Mouse (Mus musculus) neural tube, embryonic 15.5 days (tissue): ENCODE results near the gene Cadm1. TPM values are rescaled to one million over a fixed set of nuclear protein-coding genes. Genes with fewer than 3 reads are reported as not detected.

ENCODE experiments used
- ATAC-seq: fragments of 200-750 bp; cut with Nextera tagmentation; 2 replicates; pipeline ENCODE4 v1.8.0; 2017; ENCODE audit warnings: mild to moderate bottlenecking, moderate TSS enrichment, moderate library complexity; ENCODE audit not compliant: low FRiP score
- H3K27ac ChIP-seq: fragments of 300-500 bp; sonication (generic); replicated peaks from 2 replicates; pipeline ENCODE4 v1.5.1; 2015; ENCODE audit warnings: mild to moderate bottlenecking, inconsistent platforms
- H3K27me3 ChIP-seq: fragments of 300-500 bp; sonication (generic); replicated peaks from 2 replicates; pipeline ENCODE4 v1.6.1; 2015; ENCODE audit warnings: inconsistent platforms
- H3K36me3 ChIP-seq: fragments of 300-500 bp; sonication (generic); 2 replicates; pipeline ENCODE4 v1.6.1; 2015; ENCODE audit warnings: inconsistent platforms
- H3K4me1 ChIP-seq: fragments of 300-500 bp; sonication (generic); 2 replicates; pipeline ENCODE4 v1.6.1; 2015; ENCODE audit warnings: inconsistent platforms
- H3K4me2 ChIP-seq: fragments of 300-500 bp; sonication (generic); 2 replicates; pipeline ENCODE4 v1.6.1; 2015; ENCODE audit warnings: inconsistent platforms, mild to moderate bottlenecking, moderate library complexity
- H3K4me3 ChIP-seq: fragments of 300-500 bp; sonication (generic); replicated peaks from 2 replicates; pipeline ENCODE4 v1.5.1; 2015; ENCODE audit warnings: mild to moderate bottlenecking, inconsistent platforms
- H3K9ac ChIP-seq: fragments of 300-500 bp; sonication (generic); replicated peaks from 2 replicates; pipeline ENCODE4 v1.6.1; 2015; ENCODE audit warnings: mild to moderate bottlenecking, inconsistent platforms
- H3K9me3 ChIP-seq: fragments of 300-500 bp; sonication (generic); replicated peaks from 2 replicates; pipeline ENCODE4 v1.6.1; 2016; ENCODE audit warnings: inconsistent platforms
- WGBS: fragments of 180-500 bp; shearing (Covaris S2); methylation state at CpG from one replicate; pipeline ENCODE4 v1.1.7; 2015; ENCODE audit warnings: mixed read lengths; 5-methylcytosine and 5-hydroxymethylcytosine counted together
- polyA plus RNA-seq: library from polyadenylated mRNA; unstranded; fragments of >200 nt; fragmentation: Nextera tagmentation; extraction: Ambion mirVana; gene quantifications from 2 replicates; pipeline ENCODE4 v1.2.1, GENCODE M21; 2015

The Cadm1 gene
- polyA plus RNA-seq, 1 experiment from 2014 or later = 157 TPM

DNA sequence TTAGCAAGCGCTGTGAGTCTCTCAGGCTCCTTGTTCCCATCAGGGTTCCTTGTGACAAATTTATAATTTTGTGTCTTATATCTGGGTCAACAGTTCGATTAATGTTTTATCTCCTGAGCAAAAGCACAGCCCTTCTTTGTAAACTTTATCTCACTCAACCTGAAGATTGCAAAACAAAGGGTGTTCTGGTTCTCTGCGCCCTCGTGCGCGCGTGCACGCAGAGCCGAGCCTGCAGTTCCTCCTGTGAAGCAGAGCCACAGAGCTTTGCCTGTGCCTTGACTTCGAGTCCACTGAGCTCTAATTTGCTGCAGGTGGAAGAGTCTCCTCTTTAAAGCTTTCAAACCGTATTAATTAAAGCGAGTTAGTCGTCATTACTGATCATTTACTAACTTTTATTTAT lies 162.9 kb downstream of the Cadm1 start:
- no peak for ATAC-seq
- Histone ChIP-seq H3K4me2 (no peak overlapping the region), H3K4me1 (peaks cover 10% of the 10 kb centered on the region; the same call in 1 of the 2 replicates), H3K9me3 (no peaks in the 10 kb centered on the region), H3K27me3 (no peaks in the 10 kb centered on the region), H3K9ac (no peak overlapping the region), H3K4me3 (no peak overlapping the region), H3K27ac (no peak overlapping the region), H3K36me3 (no peaks in the 10 kb centered on the region)
- WGBS = 66% methylated on average over 13 of the region's 13 CpGs

DNA sequence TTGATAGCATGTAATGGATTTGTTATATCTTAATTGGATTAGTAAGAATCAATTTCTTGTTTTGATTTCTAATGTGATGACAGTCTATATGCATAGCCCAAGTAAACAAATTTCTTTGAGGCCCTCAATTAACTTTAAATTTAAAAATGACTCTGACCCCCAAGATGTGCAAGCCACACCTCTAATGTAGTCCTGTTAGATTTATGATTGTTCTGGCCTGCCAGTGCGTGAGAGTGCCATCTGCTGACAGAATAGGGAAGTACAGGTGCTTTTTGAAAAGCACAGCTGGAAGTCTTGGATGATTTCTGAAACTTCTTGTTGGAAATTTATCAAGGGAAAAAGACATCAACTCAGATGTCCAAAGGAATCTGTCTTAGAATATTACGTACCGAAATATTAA lies 169.1 kb downstream of the Cadm1 start:
- Histone ChIP-seq H3K27me3 (no peaks in the 10 kb centered on the region), H3K4me3 (no peak overlapping the region), H3K9ac (no peak overlapping the region), H3K36me3 (no peaks in the 10 kb centered on the region), H3K4me2 (no peak overlapping the region), H3K4me1 (no peaks in the 10 kb centered on the region), H3K27ac (no peak overlapping the region), H3K9me3 (no peaks in the 10 kb centered on the region)
- 59% methylated on average over 3 of the region's 3 CpGs for WGBS
- no peak for ATAC-seq

DNA sequence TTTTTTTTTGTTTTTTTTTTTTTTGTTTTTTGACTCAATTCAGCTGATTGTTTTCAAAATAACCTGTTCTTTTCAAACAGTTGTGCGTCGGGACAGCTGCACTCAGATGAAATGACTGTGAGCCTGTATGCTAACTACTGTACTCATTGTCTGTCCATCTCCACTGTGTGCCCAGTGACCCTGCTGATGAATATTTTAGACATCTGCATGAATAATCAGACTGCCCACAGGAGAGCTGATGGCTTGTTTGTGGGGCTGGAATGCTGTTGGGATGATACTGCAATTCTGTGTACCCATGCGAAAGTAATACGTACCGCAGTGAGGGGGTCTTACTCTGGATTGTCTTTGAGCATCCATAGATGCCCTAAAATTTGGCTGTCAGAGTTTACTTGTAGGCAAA lies 170.0 kb downstream of the Cadm1 start:
- Histone ChIP-seq H3K36me3 (no peaks in the 10 kb centered on the region), H3K4me3 (no peak overlapping the region), H3K9me3 (no peaks in the 10 kb centered on the region), H3K27ac (no peak overlapping the region), H3K4me1 (no peaks in the 10 kb centered on the region), H3K9ac (no peak overlapping the region), H3K27me3 (no peaks in the 10 kb centered on the region), H3K4me2 (no peak overlapping the region)
- WGBS = 78% methylated on average over 5 of the region's 5 CpGs
- ATAC-seq = no peak

DNA sequence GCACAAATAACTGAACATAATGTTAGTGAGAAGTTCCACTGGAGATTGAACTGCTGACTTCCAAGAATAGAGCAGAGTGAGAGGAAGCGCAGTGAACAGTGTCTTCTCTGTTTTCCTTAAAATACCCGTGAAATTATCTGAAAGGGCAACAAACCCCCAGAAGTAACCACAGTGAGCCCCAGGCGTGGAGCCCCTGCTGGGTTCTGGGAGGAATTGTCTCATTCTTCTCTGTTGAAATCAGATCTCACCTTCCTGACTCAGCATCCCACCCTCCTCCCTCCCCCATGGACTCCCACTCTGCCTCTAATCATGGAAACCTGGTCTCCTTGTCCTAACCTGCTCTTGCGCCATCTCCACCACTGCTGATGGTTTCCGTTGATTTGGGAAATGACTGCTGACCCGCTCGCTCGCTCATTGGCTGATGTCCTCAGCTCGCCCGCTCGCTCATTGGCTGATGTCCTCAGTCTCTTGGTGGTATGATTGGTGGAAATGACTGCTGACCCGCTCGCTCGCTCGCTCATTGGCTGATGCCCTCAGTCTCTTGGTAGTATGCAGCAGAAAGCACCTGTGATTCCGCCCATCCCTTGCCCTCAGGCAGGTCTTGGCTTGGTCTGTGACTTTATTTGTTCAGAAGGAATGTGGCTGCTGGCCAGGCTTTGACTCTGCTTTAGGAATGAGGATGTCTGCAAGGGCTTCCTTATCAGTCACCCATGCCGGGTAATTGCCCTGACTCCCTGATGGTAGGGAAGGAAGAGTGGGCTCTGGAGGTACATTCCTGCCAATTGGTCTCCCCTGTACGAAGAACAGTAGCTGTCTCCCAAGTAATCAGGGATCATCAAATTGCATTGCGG lies 173.3 kb downstream of the Cadm1 start:
- no peaks in the 10 kb centered on the region for H3K9me3 ChIP-seq
- peaks cover 16% of the 10 kb centered on the region for H3K4me1 ChIP-seq
- H3K4me2 ChIP-seq = no peak overlapping the region
- 88% methylated on average over 19 of the region's 19 CpGs for WGBS
- H3K4me3 ChIP-seq = no peak overlapping the region
- H3K27me3 ChIP-seq = no peaks in the 10 kb centered on the region
- H3K36me3 ChIP-seq = no peaks in the 10 kb centered on the region
- H3K9ac ChIP-seq = no peak overlapping the region
- H3K27ac ChIP-seq = no peak overlapping the region
- ATAC-seq = no peak

DNA sequence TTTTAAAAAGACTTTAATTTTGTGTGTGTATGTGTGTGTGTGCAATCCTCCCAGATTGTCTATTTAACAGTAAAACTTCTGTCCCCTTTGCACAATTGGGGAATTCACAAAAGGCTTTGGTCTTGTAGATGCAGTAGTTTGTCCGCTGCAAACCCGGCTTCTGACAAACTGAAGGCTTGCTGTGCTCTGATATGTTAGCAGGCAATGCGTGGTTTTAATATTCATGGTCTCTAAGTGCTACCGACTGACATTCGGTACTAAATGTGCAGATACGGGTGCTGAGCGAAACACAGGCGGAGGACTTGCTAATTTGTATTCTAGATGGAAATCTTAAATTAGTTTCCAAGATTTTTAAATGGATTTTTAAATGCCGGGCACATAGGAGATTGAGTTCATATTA lies 176.4 kb downstream of the Cadm1 start:
- Histone ChIP-seq H3K4me3 (no peak overlapping the region), H3K36me3 (no peaks in the 10 kb centered on the region), H3K4me2 (no peak overlapping the region), H3K27me3 (no peaks in the 10 kb centered on the region), H3K9me3 (no peaks in the 10 kb centered on the region), H3K9ac (no peak overlapping the region), H3K4me1 (peaks cover 26% of the 10 kb centered on the region), H3K27ac (no peak overlapping the region)
- WGBS = 37% methylated on average over 9 of the region's 9 CpGs
- ATAC-seq = no peak

DNA sequence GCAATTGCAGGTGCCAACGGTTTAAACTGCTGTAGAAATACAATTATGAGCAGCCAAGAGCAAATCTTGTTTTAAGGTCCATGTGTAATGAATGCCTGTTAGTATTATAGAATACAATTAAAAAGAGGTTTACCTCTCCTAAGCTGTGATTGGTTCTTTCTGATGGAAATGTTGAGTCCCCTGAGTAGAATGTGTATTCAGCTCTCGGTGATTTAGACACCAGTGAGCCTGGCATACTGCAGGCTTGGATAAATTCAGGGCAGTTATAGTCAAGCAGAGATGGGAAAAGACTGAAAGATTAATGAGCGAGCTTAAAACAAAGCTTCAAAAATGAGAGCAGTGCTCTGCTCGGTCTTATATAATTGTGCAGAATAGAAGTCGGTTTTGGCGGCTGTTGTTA lies 177.4 kb downstream of the Cadm1 start:
- ATAC-seq = no peak
- Histone ChIP-seq H3K4me1 (peaks cover 27% of the 10 kb centered on the region), H3K27ac (0 out of 2 replicates have a peak overlapping the region, but pooled peaks have one; percentile 3), H3K4me2 (no peak overlapping the region), H3K9ac (no peak overlapping the region), H3K36me3 (no peaks in the 10 kb centered on the region), H3K4me3 (no peak overlapping the region), H3K9me3 (no peaks in the 10 kb centered on the region), H3K27me3 (no peaks in the 10 kb centered on the region)
- WGBS = 43% methylated on average over 6 of the region's 6 CpGs

DNA sequence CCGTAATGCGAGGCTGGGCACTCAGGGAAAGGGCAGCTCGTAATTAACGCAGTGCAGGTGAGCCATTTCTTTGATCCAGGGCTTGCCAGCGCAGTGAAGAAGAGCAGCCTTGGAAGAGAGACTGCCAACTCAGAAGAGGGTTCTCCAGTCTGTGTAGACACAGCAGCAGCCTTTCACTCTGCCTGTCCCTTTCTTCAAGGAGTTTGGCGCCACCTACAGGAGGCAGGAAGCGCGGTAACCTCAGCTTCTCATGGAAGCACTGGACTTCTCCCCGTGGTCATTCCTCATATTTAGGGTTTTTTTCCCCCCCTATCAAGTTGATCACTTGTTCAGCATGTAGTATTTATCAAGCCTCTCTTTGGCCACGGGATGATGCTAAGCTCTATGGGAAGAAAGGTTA lies 178.3 kb downstream of the Cadm1 start:
- WGBS = 24% methylated on average over 10 of the region's 10 CpGs
- peak; percentile 50; the same call in 1 of the 2 replicates for ATAC-seq
- Histone ChIP-seq H3K27ac (peak overlapping the region; percentile 38; the same call in 1 of the 2 replicates), H3K9ac (no peak overlapping the region), H3K27me3 (no peaks in the 10 kb centered on the region), H3K4me3 (no peak overlapping the region), H3K4me1 (peaks cover 27% of the 10 kb centered on the region), H3K4me2 (peak overlapping the region; percentile 15; the same call in 1 of the 2 replicates), H3K36me3 (no peaks in the 10 kb centered on the region), H3K9me3 (no peaks in the 10 kb centered on the region)

DNA sequence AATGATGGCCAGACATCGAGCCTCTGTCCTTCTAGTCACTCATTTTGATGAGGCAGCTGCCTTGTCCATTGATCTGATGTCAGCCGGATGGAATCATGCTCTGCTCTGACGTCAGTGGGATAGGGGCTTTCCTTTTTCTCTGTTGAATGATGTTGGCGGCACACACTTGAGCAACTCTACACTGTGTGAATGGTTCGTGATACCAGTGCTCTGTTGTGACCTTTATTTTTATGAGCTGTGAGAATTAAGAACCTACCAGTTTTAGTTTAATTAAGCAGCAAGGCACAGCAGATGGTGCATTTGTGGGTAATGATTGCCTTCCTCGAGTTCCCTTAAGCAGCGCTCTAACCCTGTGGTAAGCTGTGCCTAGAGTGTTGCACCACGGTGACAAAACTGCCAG lies 181.0 kb downstream of the Cadm1 start:
- H3K27ac ChIP-seq = no peak overlapping the region
- no peaks in the 10 kb centered on the region for H3K36me3 ChIP-seq
- peaks cover 41% of the 10 kb centered on the region for H3K4me1 ChIP-seq
- WGBS = 44% methylated on average over 8 of the region's 8 CpGs
- no peaks in the 10 kb centered on the region for H3K27me3 ChIP-seq
- no peaks in the 10 kb centered on the region for H3K9me3 ChIP-seq
- no peak overlapping the region for H3K4me2 ChIP-seq
- H3K4me3 ChIP-seq = no peak overlapping the region
- ATAC-seq = no peak
- H3K9ac ChIP-seq = no peak overlapping the region

DNA sequence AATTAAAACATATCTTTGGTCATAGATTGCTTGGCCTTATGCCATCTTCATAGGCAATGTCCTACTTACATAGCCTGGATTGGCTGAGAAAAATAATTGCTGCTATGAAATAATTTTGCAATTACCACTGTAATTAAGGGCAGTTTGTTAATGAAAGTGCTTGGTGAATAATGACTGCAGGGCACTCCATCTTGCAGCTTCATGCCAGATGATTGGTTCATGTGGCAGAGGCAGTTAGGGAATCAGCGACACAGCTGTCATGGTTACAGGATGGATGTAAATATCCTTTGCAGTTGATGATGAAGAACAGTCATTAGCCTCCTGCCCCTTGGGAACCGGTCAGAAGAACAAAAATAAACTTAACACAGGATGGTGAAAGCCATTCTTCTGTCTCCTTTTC lies 184.6 kb downstream of the Cadm1 start:
- no peaks in the 10 kb centered on the region for H3K27me3 ChIP-seq
- H3K4me1 ChIP-seq = peaks cover 37% of the 10 kb centered on the region
- 0 out of 2 replicates have a peak overlapping the region, but pooled peaks have one; percentile 54 for H3K27ac ChIP-seq
- WGBS = 19% methylated on average over 2 of the region's 2 CpGs
- ATAC-seq = peak; percentile 38; the same call in 1 of the 2 replicates
- no peak overlapping the region for H3K9ac ChIP-seq
- H3K9me3 ChIP-seq = no peaks in the 10 kb centered on the region
- no peak overlapping the region for H3K4me2 ChIP-seq
- H3K4me3 ChIP-seq = no peak overlapping the region
- H3K36me3 ChIP-seq = no peaks in the 10 kb centered on the region

DNA sequence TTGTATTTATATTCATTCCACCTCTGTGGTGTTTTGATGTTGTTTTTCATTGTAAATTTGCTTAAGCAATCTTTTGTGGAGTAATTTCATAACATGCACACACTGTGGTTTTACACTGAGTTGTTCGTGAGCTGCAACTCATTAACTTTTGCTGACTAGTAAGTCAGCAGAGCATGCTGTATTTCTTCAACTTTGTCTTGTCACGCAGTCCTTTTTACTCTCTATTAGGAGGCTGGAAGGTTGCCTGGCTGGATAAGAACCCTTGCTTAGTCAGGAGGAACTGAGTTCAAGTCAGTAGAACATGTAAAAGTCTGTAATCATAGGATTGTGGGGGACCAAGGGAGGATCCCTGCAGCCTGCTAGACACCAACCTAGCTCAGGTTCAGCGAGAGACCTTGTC lies 185.4 kb downstream of the Cadm1 start:
- WGBS = 72% methylated on average over 3 of the region's 3 CpGs
- no peak for ATAC-seq

DNA sequence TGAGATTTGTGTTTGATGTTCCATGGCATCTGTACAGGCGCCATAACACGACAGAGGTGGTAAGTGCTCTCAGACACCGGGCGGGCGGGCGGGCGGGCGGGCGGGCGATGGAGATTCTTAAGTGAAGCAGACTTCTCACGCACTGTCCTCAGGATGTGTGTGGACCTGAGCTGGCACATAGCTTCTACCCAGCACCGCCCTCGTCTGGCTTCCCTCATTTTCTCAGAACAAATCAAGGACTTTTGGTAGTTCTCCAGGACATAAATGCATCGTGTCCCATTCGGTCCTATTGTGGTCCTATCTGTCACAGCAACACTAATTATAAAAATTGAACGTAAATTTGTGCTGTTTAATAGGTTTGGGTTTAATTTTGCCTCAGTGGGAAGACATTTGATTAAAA lies 186.9 kb downstream of the Cadm1 start:
- H3K9ac ChIP-seq = no peak overlapping the region
- H3K4me1 ChIP-seq = peaks cover 30% of the 10 kb centered on the region
- H3K36me3 ChIP-seq = no peaks in the 10 kb centered on the region
- H3K4me2 ChIP-seq = peak overlapping the region; percentile 15; the same call in 1 of the 2 replicates
- H3K27me3 ChIP-seq = no peaks in the 10 kb centered on the region
- H3K9me3 ChIP-seq = no peaks in the 10 kb centered on the region
- H3K27ac ChIP-seq = no peak overlapping the region
- 50% methylated on average over 16 of the region's 16 CpGs for WGBS
- ATAC-seq = no peak
- H3K4me3 ChIP-seq = no peak overlapping the region

More for the DNA sequence above, 185.4 kb downstream of the Cadm1 start:
- Histone ChIP-seq H3K9me3 (no peaks in the 10 kb centered on the region), H3K9ac (no peak overlapping the region), H3K36me3 (no peaks in the 10 kb centered on the region), H3K27ac (no peak overlapping the region), H3K4me2 (no peak overlapping the region), H3K4me1 (peaks cover 37% of the 10 kb centered on the region), H3K4me3 (no peak overlapping the region), H3K27me3 (no peaks in the 10 kb centered on the region)

DNA sequence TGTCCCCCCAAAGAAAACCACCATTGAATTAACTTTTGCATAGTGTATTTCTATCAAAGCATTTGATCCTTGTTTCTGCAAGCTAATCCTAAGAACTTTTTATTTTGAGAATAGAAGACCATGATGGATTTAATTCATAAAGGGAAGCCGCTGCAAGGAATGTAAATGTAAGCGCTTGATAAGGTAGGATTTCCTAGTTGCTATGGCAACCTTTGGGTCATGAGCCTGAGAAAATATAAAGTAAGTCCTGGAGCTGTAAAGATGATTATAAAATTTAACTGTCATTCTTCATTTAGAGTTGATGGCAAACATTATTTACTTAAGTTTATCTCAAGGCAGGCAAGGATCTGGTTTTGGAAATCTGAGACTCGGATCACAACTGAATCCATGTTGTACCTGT lies 197.6 kb downstream of the Cadm1 start:
- Histone ChIP-seq H3K9me3 (no peaks in the 10 kb centered on the region), H3K4me1 (peaks cover 20% of the 10 kb centered on the region), H3K27me3 (no peaks in the 10 kb centered on the region), H3K27ac (0 out of 2 replicates have a peak overlapping the region, but pooled peaks have one; percentile 65), H3K4me3 (no peak overlapping the region), H3K4me2 (no peak overlapping the region), H3K36me3 (no peaks in the 10 kb centered on the region), H3K9ac (no peak overlapping the region)
- no peak for ATAC-seq
- 63% methylated on average over 3 of the region's 3 CpGs for WGBS
